Mouse (Mus musculus) C2C12 (cell line): ENCODE measurements at regions not wholly inside any gene's neighbourhood (a gene's known extent, or its start where the extent isn't known, plus 50 kb on each side); places are given as distances from the start of the nearest gene placed in this dataset.

Source experiments
- CEBPB ChIP-seq: IDR thresholded peaks from one replicate; pipeline ENCODE4 v1.6.1; 2011; ENCODE audit warnings: low read depth, mild to moderate bottlenecking, control low read depth, moderate library complexity
- CTCF ChIP-seq: IDR thresholded peaks from one replicate; pipeline ENCODE4 v1.5.1; 2011; ENCODE audit not compliant: control insufficient read depth, insufficient read depth, insufficient read length
- FOSL1 ChIP-seq: IDR thresholded peaks from one replicate; pipeline ENCODE4 v1.8.0; 2011; ENCODE audit warnings: mild to moderate bottlenecking, low read length; ENCODE audit not compliant: poor library complexity, insufficient read depth, severe bottlenecking
- MAX ChIP-seq: IDR thresholded peaks from one replicate; pipeline ENCODE4 v1.6.1; 2011; ENCODE audit warnings: mild to moderate bottlenecking, control low read depth
- MYOD1 ChIP-seq: IDR thresholded peaks from one replicate; pipeline ENCODE4 v1.6.1; 2011; ENCODE audit warnings: low read depth; ENCODE audit not compliant: control insufficient read depth, insufficient read length
- MYOG ChIP-seq: IDR thresholded peaks from one replicate; pipeline ENCODE4 v1.6.1; 2011; ENCODE audit not compliant: control insufficient read depth, insufficient read length; ENCODE audit errors: extremely low read depth
- USF1 ChIP-seq: IDR thresholded peaks from one replicate; pipeline ENCODE4 v1.6.1; 2011; ENCODE audit warnings: low read depth, mild to moderate bottlenecking, control low read depth, moderate library complexity

DNA sequence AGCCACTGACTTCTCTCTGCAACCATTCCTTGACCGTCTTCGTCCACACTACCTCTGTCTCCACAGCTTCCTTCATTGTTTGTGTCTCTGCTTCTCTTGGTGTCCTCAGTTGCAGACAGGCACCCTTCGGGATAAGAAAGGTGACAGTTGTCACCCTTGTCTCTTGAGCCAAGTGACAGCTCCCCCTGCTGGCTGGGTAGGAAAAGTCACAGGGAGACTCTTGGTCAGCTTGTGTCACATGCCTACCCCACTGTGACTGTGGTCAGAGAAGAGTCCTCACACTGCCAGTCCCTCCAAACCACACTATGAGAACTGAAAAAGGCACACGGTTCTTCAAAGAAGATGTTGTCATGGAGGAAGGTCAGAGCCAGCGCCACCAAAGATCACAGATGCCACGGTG lies 109.6 kb downstream of the 1810010D01Rik start:
- TF ChIP-seq CTCF = peak; percentile 15
- TF ChIP-seq MAX = no peak
- TF ChIP-seq USF1 = no peak
- no peak for TF ChIP-seq MYOG
- TF ChIP-seq MYOD1 = no peak
- no peak for TF ChIP-seq CEBPB
- TF ChIP-seq FOSL1 = no peak
